Comparison of ENCODE assay signal across 11 mouse cellular contexts in the genomic region with DNA sequence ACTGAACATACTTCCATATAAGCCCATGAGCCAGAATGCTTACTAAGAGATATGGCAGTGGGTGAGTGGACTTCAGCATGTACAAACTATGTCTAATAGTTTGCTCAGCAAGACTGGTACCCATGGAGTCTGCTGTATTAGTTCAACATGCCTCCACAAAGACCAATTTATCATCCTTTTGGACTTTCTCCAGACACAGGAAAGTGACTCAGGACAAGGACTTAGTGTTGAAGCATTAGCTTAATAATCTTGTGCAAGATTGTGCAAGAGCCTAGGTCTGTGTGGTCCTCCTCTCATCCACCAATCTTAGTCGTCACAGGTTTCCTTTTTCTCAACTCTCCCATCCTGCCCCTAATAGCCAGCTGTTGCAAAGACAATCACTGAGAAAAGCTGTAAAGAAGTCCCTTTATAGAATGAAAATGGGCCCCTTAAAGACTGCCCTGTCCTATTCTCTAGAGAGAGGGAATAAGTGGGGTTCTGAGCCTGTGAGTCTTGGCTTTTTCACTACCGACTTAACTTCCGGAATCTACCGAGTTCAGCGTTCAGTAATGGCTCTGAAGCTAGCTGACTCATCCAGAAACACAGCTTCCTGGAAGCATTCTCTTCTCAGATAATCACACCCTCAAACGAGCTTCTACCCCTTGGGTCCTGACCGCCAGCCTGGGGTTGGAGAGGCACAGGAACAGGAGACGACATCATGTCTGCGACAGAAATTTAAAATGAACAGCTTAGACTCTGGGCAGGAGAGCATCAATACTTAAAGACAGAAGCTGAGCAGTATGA. TPM values are rescaled to one million over a fixed set of nuclear protein-coding genes. Genes with fewer than 3 reads are reported as not detected.
DNase-seq lines count a peak whose midpoint lies in the region; ATAC-seq lines count a peak whose summit lies in the region.
"Had no signal": no experiment of that assay in that cellular context is flagged by ENCODE, and none has a peak within 500 bp of the region (broad histone marks: within the 10 kb centered on the region; RNA-seq: fewer than 3 reads in every experiment).

No protein-coding gene starts in this region.

- H3K9me3 ChIP-seq in erythroblast, embryonic 14.5 days (ENCODE audit: control insufficient read depth, low read length), result no peaks in the 10 kb centered on the region
- no peaks in the 10 kb centered on the region for H3K9me3 ChIP-seq in liver, embryonic 16.5 days (replicated peaks; ENCODE audit: control insufficient read depth, low read length)
- no peaks in the 10 kb centered on the region for H3K9me3 ChIP-seq in forebrain, embryonic 13.5 days (replicated peaks)
- H3K9me3 ChIP-seq in midbrain, embryonic 16.5 days (replicated peaks; ENCODE audit: control insufficient read depth, low read length, poor library complexity, severe bottlenecking), result no peaks in the 10 kb centered on the region

- H3K4me2 ChIP-seq in liver, embryonic 16.5 days (ENCODE audit: low read depth, low read length), result peak overlapping the region; percentile 30
- no peak overlapping the region for H3K4me2 ChIP-seq in forebrain, embryonic 13.5 days
- H3K4me2 ChIP-seq in midbrain, embryonic 16.5 days (ENCODE audit: low read length), result no peak overlapping the region

- WGBS in liver, embryonic 16.5 days (ENCODE audit: insufficient replicate concordance), result 26% methylated on average over 9 of the region's 9 CpGs
- WGBS in forebrain, embryonic 13.5 days, result 82% methylated on average over 9 of the region's 9 CpGs
- 80% methylated on average over 9 of the region's 9 CpGs for WGBS in midbrain, embryonic 16.5 days

- H3K27ac ChIP-seq in liver, embryonic 16.5 days (ENCODE audit: low read length), result 0 out of 2 replicates have a peak overlapping the region, but pooled peaks have one; percentile 30
- no peak overlapping the region for H3K27ac ChIP-seq in forebrain, embryonic 13.5 days
- H3K27ac ChIP-seq in midbrain, embryonic 16.5 days (ENCODE audit: low read length), result no peak overlapping the region

- no peaks in the 10 kb centered on the region for H3K36me3 ChIP-seq in erythroblast, embryonic 14.5 days (ENCODE audit: control insufficient read depth)
- no peaks in the 10 kb centered on the region for H3K36me3 ChIP-seq in liver, embryonic 16.5 days (ENCODE audit: control insufficient read depth, insufficient read depth)
- no peaks in the 10 kb centered on the region for H3K36me3 ChIP-seq in forebrain, embryonic 13.5 days (ENCODE audit: poor library complexity, severe bottlenecking)
- no peaks in the 10 kb centered on the region for H3K36me3 ChIP-seq in midbrain, embryonic 16.5 days (ENCODE audit: control insufficient read depth, insufficient read depth, low read length)

- no peak for ATAC-seq in erythroblast, adult 5-6 weeks (replicated peaks; ENCODE audit: low FRiP score, poor library complexity, severe bottlenecking)
- ATAC-seq in CD4-positive, CD25-positive, alpha-beta regulatory T cell, adult 4 months, result peak; percentile 88
- ATAC-seq in liver, embryonic 16.5 days (ENCODE audit: low read depth), result peak; percentile 56
- ATAC-seq in forebrain, embryonic 13.5 days, result no peak
- no peak for ATAC-seq in midbrain, embryonic 16.5 days

- DNase-seq in c-Kit-positive CD71-positive TER-119-positive erythroid progenitor cells, embryonic 14.5 days (ENCODE audit: low spot score), result peak; percentile 40
- no peak for DNase-seq in cerebellum, adult 8-10 months
- DNase-seq: cerebellum, postnatal 14 days; kidney, postnatal 36 days; right cerebral cortex, adult 18-20 months had no signal

- H3K27me3 ChIP-seq in erythroblast, embryonic 14.5 days (ENCODE audit: control insufficient read depth), result no peaks in the 10 kb centered on the region
- no peaks in the 10 kb centered on the region for H3K27me3 ChIP-seq in liver, embryonic 16.5 days (ENCODE audit: control insufficient read depth, insufficient read depth, low read depth, low read length)
- H3K27me3 ChIP-seq in forebrain, embryonic 13.5 days, result no peaks in the 10 kb centered on the region
- H3K27me3 ChIP-seq in midbrain, embryonic 16.5 days (ENCODE audit: control insufficient read depth, insufficient read depth, low read depth, low read length), result no peaks in the 10 kb centered on the region

- peak overlapping the region; percentile 32 for H3K4me3 ChIP-seq in erythroblast, embryonic 14.5 days (replicated peaks)
- peak overlapping the region; percentile 15 for H3K4me3 ChIP-seq in liver, embryonic 16.5 days (ENCODE audit: low read depth, low read length)
- H3K4me3 ChIP-seq in forebrain, embryonic 13.5 days, result no peak overlapping the region
- H3K4me3 ChIP-seq in midbrain, embryonic 16.5 days (ENCODE audit: low read depth, low read length), result no peak overlapping the region

- H3K4me1 ChIP-seq in erythroblast, embryonic 14.5 days (ENCODE audit: control insufficient read depth), result peaks cover 16% of the 10 kb centered on the region
- peaks cover 3% of the 10 kb centered on the region; the same call in 1 of the 2 replicates for H3K4me1 ChIP-seq in liver, embryonic 16.5 days (ENCODE audit: control insufficient read depth, low read depth, low read length)
- H3K4me1 ChIP-seq in forebrain, embryonic 13.5 days, result no peaks in the 10 kb centered on the region
- H3K4me1 ChIP-seq in midbrain, embryonic 16.5 days (ENCODE audit: control insufficient read depth, insufficient read depth, low read length), result no peaks in the 10 kb centered on the region

- peak overlapping the region; percentile 4; the same call in 1 of the 2 replicates for H3K9ac ChIP-seq in liver, embryonic 16.5 days (ENCODE audit: low read depth, low read length)
- H3K9ac ChIP-seq in forebrain, embryonic 13.5 days, result no peak overlapping the region
- no peak overlapping the region for H3K9ac ChIP-seq in midbrain, embryonic 16.5 days (ENCODE audit: low read depth, low read length)

RNA-seq across cellular contexts. Expression of gene Tsc22d2, which starts 55.3 kb away (rescaled TPM):
- 1.3 and 1.8 TPM in 2 replicates for polyA plus RNA-seq in erythroblast, embryonic 14.5 days (2012)
- total RNA-seq in erythroblast, adult 5-6 weeks (2015; ENCODE audit: low replicate concordance), result 7.7 and 9.8 TPM in 2 replicates
- 12.1 and 16.5 TPM in 2 replicates for total RNA-seq in erythroblast, adult 5-6 weeks (2017; ENCODE audit: low replicate concordance)
- polyA plus RNA-seq in CD4-positive, CD25-positive, alpha-beta regulatory T cell, adult 4 months (2017; shearing (Covaris generic)), result 10 to 100 TPM in 1 of 2 experiments, 1 to 10 TPM in 1; 9.9 to 16.9 TPM
- 3.7 and 3.8 TPM in 2 replicates for polyA plus RNA-seq in liver, embryonic 16.5 days (2015; fragmentation: Nextera tagmentation; extraction: Ambion mirVana)
- 7.5 and 7.6 TPM in 2 replicates for polyA plus RNA-seq in forebrain, embryonic 13.5 days (2015; fragmentation: Nextera tagmentation; extraction: Ambion mirVana)
- 7.2 and 8.5 TPM in 2 replicates for polyA plus RNA-seq in midbrain, embryonic 16.5 days (2015; fragmentation: Nextera tagmentation; extraction: Ambion mirVana)

RNA-seq across cellular contexts. Expression of gene Eif2a, which starts 55.8 kb away (rescaled TPM):
- 0.53 and 0.61 TPM in 2 replicates for polyA plus RNA-seq in erythroblast, embryonic 14.5 days (2012)
- 53.5 and 72.8 TPM in 2 replicates for total RNA-seq in erythroblast, adult 5-6 weeks (2015; ENCODE audit: low replicate concordance)
- 20.9 and 26.5 TPM in 2 replicates for total RNA-seq in erythroblast, adult 5-6 weeks (2017; ENCODE audit: low replicate concordance)
- polyA plus RNA-seq in CD4-positive, CD25-positive, alpha-beta regulatory T cell, adult 4 months (2017; shearing (Covaris generic)), result 10 to 100 TPM; 69.7 to 74.8 TPM
- 22.2 and 23.1 TPM in 2 replicates for polyA plus RNA-seq in liver, embryonic 16.5 days (2015; fragmentation: Nextera tagmentation; extraction: Ambion mirVana)
- 53.2 and 54.9 TPM in 2 replicates for polyA plus RNA-seq in forebrain, embryonic 13.5 days (2015; fragmentation: Nextera tagmentation; extraction: Ambion mirVana)
- polyA plus RNA-seq in midbrain, embryonic 16.5 days (2015; fragmentation: Nextera tagmentation; extraction: Ambion mirVana), result 33.4 and 33.9 TPM in 2 replicates

RNA-seq across cellular contexts. Expression of gene Serp1, which starts 55.8 kb away (rescaled TPM):
- 2.1 and 3.3 TPM in 2 replicates for polyA plus RNA-seq in erythroblast, embryonic 14.5 days (2012)
- total RNA-seq in erythroblast, adult 5-6 weeks (2015; ENCODE audit: low replicate concordance), result 39.8 and 39.9 TPM in 2 replicates
- 35.8 and 40.0 TPM in 2 replicates for total RNA-seq in erythroblast, adult 5-6 weeks (2017; ENCODE audit: low replicate concordance)
- polyA plus RNA-seq in CD4-positive, CD25-positive, alpha-beta regulatory T cell, adult 4 months (2017; shearing (Covaris generic)), result 10 to 100 TPM; 38.8 to 57.0 TPM
- 104 and 105 TPM in 2 replicates for polyA plus RNA-seq in liver, embryonic 16.5 days (2015; fragmentation: Nextera tagmentation; extraction: Ambion mirVana)
- 99.0 and 99.3 TPM in 2 replicates for polyA plus RNA-seq in forebrain, embryonic 13.5 days (2015; fragmentation: Nextera tagmentation; extraction: Ambion mirVana)
- 48.5 and 52.4 TPM in 2 replicates for polyA plus RNA-seq in midbrain, embryonic 16.5 days (2015; fragmentation: Nextera tagmentation; extraction: Ambion mirVana)

Comparison
In these comparisons a context has a peak if more than half of its experiments do, and no peak if none do; other contexts are left out.
1. H3K4me3 ChIP-seq: peak in erythroblast, embryonic 14.5 days (single experiment) and liver, embryonic 16.5 days (single experiment); none in forebrain, embryonic 13.5 days (single experiment) and midbrain, embryonic 16.5 days (single experiment).
2. ATAC-seq: peak in CD4-positive, CD25-positive, alpha-beta regulatory T cell, adult 4 months (single experiment) and liver, embryonic 16.5 days (single experiment); none in erythroblast, adult 5-6 weeks (single experiment), forebrain, embryonic 13.5 days (single experiment) and midbrain, embryonic 16.5 days (single experiment).
3. RNA of gene Eif2a, which starts 55.8 kb away (polyA plus RNA-seq): 69.7 to 74.8 TPM in CD4-positive, CD25-positive, alpha-beta regulatory T cell, adult 4 months, 53.2 to 54.9 TPM in forebrain, embryonic 13.5 days, 33.4 to 33.9 TPM in midbrain, embryonic 16.5 days and 22.2 to 23.1 TPM in liver, embryonic 16.5 days; 0.53 to 0.61 TPM in erythroblast, embryonic 14.5 days; every median in the first group is over 10 times any median in the second.